Mouse (Mus musculus) kidney, embryonic 16.5 days (tissue): ENCODE data around the gene Hoxc5. TPM values are rescaled to one million over a fixed set of nuclear protein-coding genes. Genes with fewer than 3 reads are reported as not detected.

Source experiments
- ATAC-seq: fragments of 200-750 bp; cut with Nextera tagmentation; 2 replicates; pipeline ENCODE4 v1.8.0; 2017; ENCODE audit warnings: moderate TSS enrichment; ENCODE audit not compliant: low FRiP score, low TSS enrichment
- H3K27ac ChIP-seq: fragments of 300-500 bp; sonication (generic); 2 replicates; pipeline ENCODE4 v1.5.1; 2014; ENCODE audit warnings: low read length
- H3K27me3 ChIP-seq: fragments of 300-500 bp; sonication (generic); 2 replicates; pipeline ENCODE4 v1.6.1; 2014; ENCODE audit warnings: low read length, control low read depth, mixed read lengths; ENCODE audit not compliant: insufficient read depth
- H3K36me3 ChIP-seq: fragments of 300-500 bp; sonication (generic); 2 replicates; pipeline ENCODE4 v1.6.1; 2014; ENCODE audit warnings: low read length, control low read depth, mixed read lengths; ENCODE audit not compliant: insufficient read depth
- H3K4me1 ChIP-seq: fragments of 300-500 bp; sonication (generic); 2 replicates; pipeline ENCODE4 v1.6.1; 2014; ENCODE audit warnings: low read length, control low read depth, mixed read lengths; ENCODE audit not compliant: insufficient read depth
- H3K4me2 ChIP-seq: fragments of 300-500 bp; sonication (generic); replicated peaks from 2 replicates; pipeline ENCODE4 v1.6.1; 2014; ENCODE audit warnings: low read depth, low read length
- H3K4me3 ChIP-seq: fragments of 300-500 bp; sonication (generic); 2 replicates; pipeline ENCODE4 v1.5.1; 2014; ENCODE audit warnings: mild to moderate bottlenecking, low read length
- H3K9ac ChIP-seq: fragments of 300-500 bp; sonication (generic); replicated peaks from 2 replicates; pipeline ENCODE4 v1.6.1; 2014; ENCODE audit warnings: low read length
- H3K9me3 ChIP-seq: fragments of 300-500 bp; sonication (generic); 2 replicates; pipeline ENCODE4 v1.6.1; 2016; ENCODE audit warnings: low read length, control low read depth
- WGBS: fragments of 180-500 bp; shearing (Covaris S2); extraction: QIAGEN DNeasy Blood & Tissue Kit; methylation state at CpG from one replicate; pipeline ENCODE4 v1.1.7; 2014; 5-methylcytosine and 5-hydroxymethylcytosine counted together
- polyA plus RNA-seq: library from polyadenylated mRNA; unstranded; fragments of >200 nt; fragmentation: Nextera tagmentation; extraction: Ambion mirVana; gene quantifications from 2 replicates; pipeline ENCODE4 v1.2.1, GENCODE M21; 2015

The Hoxc5 gene
- polyA plus RNA-seq, 1 experiment from 2014 or later = 4.3 TPM

DNA sequence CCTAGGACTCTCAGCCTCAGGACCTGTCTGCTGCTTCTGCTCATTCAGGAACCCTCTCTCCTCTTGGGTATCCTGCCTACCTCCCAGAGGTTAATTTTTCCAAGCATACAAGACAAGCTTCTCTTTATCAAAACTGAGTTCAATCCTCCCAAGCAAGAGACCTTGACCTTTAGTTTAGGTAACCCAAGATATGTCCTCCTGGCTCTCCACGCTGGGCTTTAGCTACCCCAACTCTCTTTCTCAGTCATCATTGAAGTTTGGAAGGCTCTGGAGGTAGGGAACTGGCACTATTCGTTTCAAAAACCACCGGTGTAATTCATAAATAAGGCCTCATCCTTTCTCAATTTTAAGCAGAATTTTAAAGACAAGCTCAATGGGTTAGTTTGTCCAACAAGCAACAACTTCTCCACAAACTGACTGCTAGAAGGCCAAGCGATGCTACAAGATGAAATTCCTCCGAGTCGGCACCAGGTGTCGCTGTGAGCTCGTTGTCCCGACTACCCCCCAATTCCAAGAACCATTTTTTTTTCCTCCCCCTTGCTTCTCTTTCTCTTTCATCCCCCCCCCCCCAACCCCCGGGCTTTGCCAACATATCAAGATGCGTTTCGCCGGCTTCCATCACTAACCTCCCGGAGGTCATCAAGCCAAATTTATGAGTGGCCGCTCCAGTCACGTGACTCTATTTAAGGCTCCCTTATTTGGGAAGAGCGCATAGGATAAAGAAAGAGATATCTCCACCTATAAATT, 46.2 kb downstream of the Hoxc5 start:
- Histone ChIP-seq H3K9me3 (no peaks in the 10 kb centered on the region), H3K4me2 (peak overlapping the region; percentile 68), H3K4me3 (peak overlapping the region; percentile 39), H3K27me3 (peaks cover 40% of the 10 kb centered on the region), H3K4me1 (peaks cover 91% of the 10 kb centered on the region), H3K36me3 (no peaks in the 10 kb centered on the region; the same call in 1 of the 2 replicates), H3K27ac (peak overlapping the region; percentile 25; the same call in 1 of the 2 replicates), H3K9ac (no peak overlapping the region)
- no peak for ATAC-seq
- 5% methylated on average over 17 of the region's 17 CpGs for WGBS

DNA sequence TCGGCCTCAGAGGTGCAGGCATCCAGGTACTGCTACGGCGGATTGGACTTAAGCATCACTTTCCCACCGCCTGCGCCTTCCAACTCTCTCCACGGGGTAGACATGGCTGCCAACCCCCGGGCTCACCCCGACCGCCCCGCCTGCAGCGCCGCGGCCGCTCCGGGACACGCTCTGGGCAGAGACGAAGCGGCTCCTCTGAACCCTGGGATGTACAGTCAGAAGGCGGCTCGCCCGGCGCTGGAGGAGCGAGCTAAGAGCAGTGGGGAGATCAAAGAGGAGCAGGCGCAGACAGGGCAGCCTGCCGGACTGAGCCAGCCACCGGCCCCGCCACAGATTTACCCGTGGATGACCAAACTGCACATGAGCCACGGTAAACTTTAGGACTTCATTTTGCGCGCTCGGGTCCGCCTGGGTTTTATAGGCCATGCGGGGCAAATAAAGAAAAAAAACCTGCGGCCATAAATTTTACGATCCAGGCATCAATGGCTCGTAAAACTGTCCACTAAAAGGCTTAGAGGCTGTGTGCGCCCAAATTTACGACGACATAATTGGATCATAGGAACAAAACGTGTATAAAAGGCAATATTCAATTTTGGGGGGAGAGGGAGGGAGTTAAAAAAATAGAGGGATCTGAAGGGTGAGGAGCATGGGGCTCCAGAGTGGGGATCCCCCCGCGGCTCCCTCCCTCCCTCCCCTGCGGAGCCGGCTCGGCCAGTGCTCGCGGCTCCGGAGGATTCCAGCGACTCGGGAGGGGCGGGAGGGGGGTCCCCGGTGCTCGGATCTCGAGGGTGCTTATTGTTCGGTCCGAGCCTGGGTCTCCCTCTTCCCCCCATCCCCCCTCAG, 47.1 kb downstream of the Hoxc5 start:
- H3K27ac ChIP-seq = peak overlapping the region; percentile 88
- no peaks in the 10 kb centered on the region for H3K9me3 ChIP-seq
- H3K27me3 ChIP-seq = peaks cover 37% of the 10 kb centered on the region
- peak; percentile 78 for ATAC-seq
- H3K4me2 ChIP-seq = peak overlapping the region; percentile 68
- peak overlapping the region; percentile 67 for H3K9ac ChIP-seq
- peaks cover 92% of the 10 kb centered on the region for H3K4me1 ChIP-seq
- WGBS = under 1% methylated on average over 48 of the region's 57 CpGs
- H3K36me3 ChIP-seq = no peaks in the 10 kb centered on the region; the same call in 1 of the 2 replicates
- H3K4me3 ChIP-seq = peak overlapping the region; percentile 39

DNA sequence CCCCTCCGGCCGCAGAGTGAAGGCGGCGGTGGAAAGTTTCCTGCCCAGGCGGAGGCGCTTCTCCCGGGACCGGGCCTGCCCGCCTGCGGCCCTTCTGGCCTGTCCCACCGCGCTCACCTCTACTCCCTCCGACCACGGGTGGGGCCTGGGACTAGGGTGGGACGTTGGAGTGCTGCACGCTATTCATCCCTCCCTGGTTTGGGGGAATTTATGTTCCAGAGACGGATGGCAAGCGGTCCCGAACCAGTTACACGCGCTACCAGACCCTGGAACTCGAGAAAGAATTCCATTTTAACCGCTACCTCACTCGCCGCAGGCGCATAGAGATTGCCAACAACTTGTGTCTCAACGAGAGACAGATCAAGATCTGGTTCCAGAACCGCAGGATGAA, 47.8 kb downstream of the Hoxc5 start:
- Histone ChIP-seq H3K4me1 (peaks cover 92% of the 10 kb centered on the region), H3K9ac (peak overlapping the region; percentile 67), H3K9me3 (no peaks in the 10 kb centered on the region), H3K36me3 (no peaks in the 10 kb centered on the region; the same call in 1 of the 2 replicates), H3K27ac (peak overlapping the region; percentile 88), H3K27me3 (peaks cover 43% of the 10 kb centered on the region), H3K4me2 (peak overlapping the region; percentile 68), H3K4me3 (peak overlapping the region; percentile 39)
- WGBS = 2% methylated on average over 24 of the region's 28 CpGs
- peak; percentile 32 for ATAC-seq

- Histone ChIP-seq H3K27ac (peak overlapping the region; percentile 88), H3K4me3 (peak overlapping the region; percentile 39)
- no peak for ATAC-seq
These were observed 48.3 kb downstream of the Hoxc5 start for GRCm38 (mm10) chr15:103015406-103016166.

DNA sequence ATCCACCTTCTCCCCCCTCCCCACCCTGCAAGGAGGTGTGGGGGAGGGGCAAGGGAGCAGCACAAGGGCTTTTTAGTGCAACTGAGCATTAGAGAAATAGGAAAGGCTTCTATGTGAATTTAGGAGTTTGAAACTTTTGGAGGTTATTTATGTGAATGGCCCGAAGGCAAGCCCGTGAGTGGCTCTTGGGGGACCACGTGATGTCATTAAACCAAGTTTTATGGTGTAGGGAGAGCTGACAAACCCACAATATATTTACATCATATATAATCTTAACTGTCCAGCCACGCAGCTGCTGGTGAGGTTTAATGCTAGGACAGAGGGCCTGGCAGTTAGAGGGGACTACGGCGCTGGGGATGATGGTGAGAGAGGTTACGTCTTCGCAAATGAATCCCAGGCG, 51.4 kb downstream of the Hoxc5 start, which contains the start of gene Hoxc4:
Hoxc4 (plus strand) TSS at position 299 of the 400 bp plus-strand sequence.
- WGBS = 21% methylated on average over 9 of the region's 9 CpGs
- Histone ChIP-seq H3K9me3 (no peaks in the 10 kb centered on the region), H3K36me3 (no peaks in the 10 kb centered on the region), H3K4me2 (peak within 1 kb of the TSS; percentile 26; the same call in 1 of the 2 replicates), H3K4me3 (no peak within 1 kb of the TSS), H3K9ac (peak within 1 kb of the TSS; percentile 50), H3K4me1 (peaks cover 70% of the 10 kb centered on the region), H3K27me3 (peaks cover 37% of the 10 kb centered on the region), H3K27ac (peak within 1 kb of the TSS; percentile 70)
- peak; percentile 29 for ATAC-seq

More at GRCm38 (mm10) chr15:103015406-103016166, 48.3 kb downstream of the Hoxc5 start:
- 26% methylated on average over 19 of the region's 19 CpGs for whole genome bisulfite sequencing
- Histone ChIP-seq H3K4me1 (peaks cover 88% of the 10 kb centered on the region), H3K9ac (peak overlapping the region; percentile 67), H3K27me3 (peaks cover 44% of the 10 kb centered on the region), H3K9me3 (no peaks in the 10 kb centered on the region), H3K4me2 (peak overlapping the region; percentile 68), H3K36me3 (no peaks in the 10 kb centered on the region; the same call in 1 of the 2 replicates)

GRCm38 (mm10) chr15:103020899-103021418, 53.7 kb downstream of the Hoxc5 start:
- peak overlapping the region; percentile 38 for H3K4me2 ChIP-seq
- no peak overlapping the region for H3K27ac ChIP-seq
- no peaks in the 10 kb centered on the region for H3K9me3 ChIP-seq
- WGBS = 23% methylated on average over 8 of the region's 8 CpGs
- no peak for ATAC-seq
- H3K4me1 ChIP-seq = peaks cover 64% of the 10 kb centered on the region
- H3K4me3 ChIP-seq = no peak overlapping the region
- H3K9ac ChIP-seq = 0 out of 2 replicates have a peak overlapping the region, but pooled peaks have one; percentile 2
- H3K36me3 ChIP-seq = no peaks in the 10 kb centered on the region
- H3K27me3 ChIP-seq = peaks cover 42% of the 10 kb centered on the region

DNA sequence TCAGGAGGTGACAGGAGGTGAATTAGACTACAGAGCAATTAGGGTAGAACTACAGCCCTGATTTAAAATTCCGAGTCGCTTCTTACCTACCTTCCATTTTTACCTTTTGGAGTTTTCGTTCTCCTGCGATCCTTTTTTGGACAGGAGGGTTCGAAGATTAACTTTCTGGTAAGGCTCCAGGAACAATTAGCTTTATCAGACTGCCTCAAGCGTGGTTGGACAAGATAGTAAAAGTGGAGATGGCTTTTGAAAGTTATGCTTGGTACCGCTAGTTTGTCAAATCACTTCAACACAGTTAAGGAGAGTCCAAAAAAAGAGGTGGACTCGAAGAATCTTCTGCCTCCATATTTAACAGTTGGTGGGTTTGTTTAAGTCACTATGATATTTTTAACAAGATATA, 54.3 kb downstream of the Hoxc5 start:
- H3K36me3 ChIP-seq = no peaks in the 10 kb centered on the region
- WGBS = 28% methylated on average over 8 of the region's 8 CpGs
- peak overlapping the region; percentile 38 for H3K4me2 ChIP-seq
- no peak for ATAC-seq
- no peak overlapping the region for H3K4me3 ChIP-seq
- H3K27ac ChIP-seq = no peak overlapping the region
- H3K4me1 ChIP-seq = peaks cover 64% of the 10 kb centered on the region
- peaks cover 38% of the 10 kb centered on the region for H3K27me3 ChIP-seq
- no peaks in the 10 kb centered on the region for H3K9me3 ChIP-seq
- no peak overlapping the region for H3K9ac ChIP-seq

DNA sequence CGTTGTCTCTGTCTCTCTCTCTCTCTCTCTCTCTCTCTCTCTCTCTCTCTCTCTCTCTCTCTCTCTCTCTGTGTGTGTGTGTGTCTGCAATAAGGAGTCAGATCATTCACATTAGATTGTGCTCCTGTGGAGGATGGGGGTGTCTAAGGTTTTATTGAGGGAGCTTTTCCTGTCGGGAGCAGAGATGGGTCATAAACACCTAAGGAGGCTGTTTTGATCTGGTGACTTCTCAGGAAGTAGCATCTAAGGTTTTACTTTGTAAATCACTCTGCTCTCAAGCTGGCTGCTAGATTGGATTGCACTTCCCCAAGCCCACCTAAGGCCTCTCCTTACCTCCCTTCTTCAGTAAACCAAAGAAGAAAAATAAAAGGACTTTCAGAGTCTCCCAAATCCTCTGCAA, 56.9 kb downstream of the Hoxc5 start:
- H3K27me3 ChIP-seq = peaks cover 40% of the 10 kb centered on the region

More for the DNA sequence above, 56.9 kb downstream of the Hoxc5 start:
- Histone ChIP-seq H3K9me3 (no peaks in the 10 kb centered on the region), H3K36me3 (no peaks in the 10 kb centered on the region), H3K4me3 (no peak overlapping the region), H3K9ac (no peak overlapping the region), H3K4me2 (no peak overlapping the region), H3K27ac (peak overlapping the region; percentile 35; the same call in 1 of the 2 replicates), H3K4me1 (peaks cover 57% of the 10 kb centered on the region)
- WGBS = 11% methylated on average over 2 of the region's 2 CpGs
- ATAC-seq = 0 out of 2 replicates have a peak, but pooled peaks have one; percentile 40
